Mouse (Mus musculus): ENCODE measurements at regions not wholly inside any gene's neighbourhood (a gene's known extent, or its start where the extent isn't known, plus 50 kb on each side); places are given as distances from the start of the nearest gene placed in this dataset.

DNA sequence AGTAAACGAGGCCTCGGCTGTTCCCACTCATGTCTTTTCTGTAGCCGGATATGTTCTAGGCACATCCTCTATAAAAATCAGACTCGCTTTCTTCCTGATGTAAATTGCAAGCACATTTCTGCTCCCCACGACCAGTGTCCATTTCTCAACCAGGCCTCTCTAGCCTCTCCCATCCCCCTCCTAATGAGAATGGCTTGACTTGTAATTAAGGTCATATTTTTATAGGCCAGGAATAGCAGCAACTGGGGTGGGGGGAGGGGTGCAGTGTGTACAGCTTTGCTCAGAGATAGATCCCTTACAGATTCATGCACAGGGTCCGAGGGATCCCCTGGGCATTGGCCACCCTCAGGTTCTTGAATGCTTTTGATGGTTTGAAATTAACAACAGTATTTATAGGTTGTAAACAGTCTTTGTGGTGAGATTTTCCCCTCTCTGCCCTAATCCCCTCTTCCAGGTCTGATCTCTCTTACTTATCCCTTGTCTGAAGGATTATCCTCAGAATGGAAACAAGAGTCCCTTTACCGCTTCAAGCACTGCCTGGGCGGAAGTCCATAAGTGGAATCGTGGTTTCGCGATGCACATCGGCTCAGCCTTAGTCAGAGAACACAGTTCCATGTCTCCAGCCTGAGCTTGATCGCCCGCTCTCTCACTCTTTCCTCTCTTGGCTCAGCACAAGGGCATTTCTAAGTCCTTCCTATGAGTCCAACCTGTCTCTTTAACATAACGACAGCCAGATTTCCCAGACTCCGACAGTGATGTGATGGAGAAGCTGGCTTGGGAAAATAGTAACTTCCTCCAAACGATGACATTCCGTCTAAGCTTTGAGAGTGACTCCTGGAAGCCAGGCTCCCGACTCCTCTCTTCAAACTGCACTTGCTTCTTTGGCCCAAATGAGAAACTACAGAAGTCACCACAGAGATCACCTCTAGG lies 124.3 kb upstream of the Msx2 start:
- in situ Hi-C loops (cut with MboI; ENCODE audit: low sequenced_read_pairs): no loop called here

DNA sequence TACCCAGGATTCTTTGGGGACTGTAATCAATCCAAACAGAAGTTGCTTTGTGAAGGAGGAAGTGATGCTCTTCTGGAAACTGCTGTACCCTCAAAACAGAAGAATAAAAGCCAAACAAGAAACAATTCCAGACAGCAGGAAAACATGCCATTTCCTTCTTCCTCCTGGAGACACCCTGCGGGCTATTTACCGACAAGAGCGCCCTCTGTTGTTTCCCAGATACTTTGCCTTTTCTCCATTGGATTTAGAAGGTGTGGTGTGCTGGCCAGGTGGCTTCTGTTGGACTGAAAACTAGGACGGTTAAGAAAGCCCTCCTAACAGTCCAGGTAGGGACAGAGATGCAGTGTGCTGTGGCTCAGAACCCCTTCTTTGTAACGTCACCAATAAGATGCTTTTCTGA lies 119.9 kb upstream of the Msx2 start:
- in situ Hi-C loops (cut with MboI; ENCODE audit: low sequenced_read_pairs): no loop called here

DNA sequence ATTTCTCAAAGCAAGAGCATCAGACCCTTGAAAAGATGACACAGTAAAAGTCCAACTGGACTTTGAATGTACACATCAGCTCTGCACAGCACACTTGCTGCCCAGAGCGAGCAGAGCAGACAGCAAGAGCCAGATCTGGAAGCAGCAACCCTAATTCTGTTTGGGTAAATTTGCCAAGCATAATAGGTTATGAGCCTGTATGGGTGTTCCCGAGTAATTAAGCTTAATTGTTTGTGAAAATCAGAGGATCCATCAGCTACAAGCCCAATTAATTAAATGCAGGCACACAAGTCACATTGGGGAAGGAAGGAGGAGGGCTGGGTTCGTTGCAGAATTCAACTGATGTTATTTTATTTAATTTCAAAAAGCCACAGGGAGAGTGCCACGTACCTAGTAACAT lies 113.9 kb upstream of the Msx2 start:
- in situ Hi-C loops (cut with MboI; ENCODE audit: low sequenced_read_pairs): no loop called here

DNA sequence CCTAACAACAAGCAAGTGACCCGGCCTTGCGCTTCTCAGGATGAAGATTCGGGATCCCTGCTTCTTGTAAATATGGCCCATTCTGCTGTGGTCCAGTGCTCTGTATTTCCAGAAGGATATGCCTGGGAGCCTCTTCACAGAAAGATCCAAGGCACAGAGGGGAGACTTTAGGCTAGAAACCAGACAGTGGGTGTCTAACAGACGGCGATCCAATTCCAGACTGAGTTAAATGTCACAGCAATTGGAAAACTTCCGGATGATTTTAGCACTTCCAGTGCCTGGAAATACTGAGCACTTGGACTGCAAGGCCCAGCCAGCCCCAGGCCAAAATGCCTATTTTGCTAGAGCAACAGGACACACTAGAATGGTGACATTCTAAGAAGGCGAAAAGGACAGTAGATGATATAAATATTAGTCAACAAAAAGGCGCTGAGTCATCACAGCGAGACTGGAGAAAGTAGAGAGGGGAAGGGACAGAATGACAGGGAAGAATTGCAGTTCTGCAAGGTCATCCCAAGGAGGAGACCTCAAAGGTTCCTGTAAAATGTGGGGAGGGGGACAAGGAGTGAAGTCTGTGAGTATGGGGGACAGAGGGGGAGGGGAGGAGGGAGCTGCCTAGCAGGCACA lies 111.7 kb upstream of the Msx2 start:
- in situ Hi-C loops (cut with MboI; ENCODE audit: low sequenced_read_pairs): no loop called here

DNA sequence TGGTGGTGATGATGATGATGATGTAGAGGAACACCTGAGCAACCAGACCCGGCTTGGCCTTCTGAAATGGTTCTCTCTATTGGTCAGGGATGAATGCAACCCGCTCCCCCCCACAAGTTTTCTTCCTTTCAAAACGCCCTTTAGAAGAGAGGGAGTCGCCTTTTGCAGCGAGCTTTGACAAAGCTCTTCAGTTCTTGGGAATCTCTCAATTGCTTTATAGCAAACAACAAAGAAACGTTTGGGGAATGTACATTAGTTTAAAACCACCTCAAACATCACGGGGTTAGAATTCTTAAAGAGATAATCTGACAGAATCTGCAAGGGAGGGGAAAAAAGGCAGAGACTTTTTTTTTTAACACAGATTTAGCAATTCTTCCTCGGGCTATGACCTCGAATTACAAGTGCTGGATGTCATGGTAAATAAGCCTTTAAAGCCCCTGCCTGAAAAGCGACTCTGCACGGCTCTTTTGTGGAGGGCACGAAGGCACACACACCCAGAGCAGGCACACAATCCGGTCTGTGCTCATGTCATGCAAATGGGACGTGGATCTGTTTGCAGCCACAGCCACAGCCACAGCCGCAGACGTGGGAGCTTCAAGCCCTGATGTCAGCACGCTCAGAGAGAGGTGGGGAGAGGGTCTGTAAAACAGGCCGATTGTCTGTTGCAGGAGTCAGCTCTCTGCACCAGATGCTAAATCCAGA lies 81.2 kb upstream of the Msx2 start:
- in situ Hi-C loops (cut with MboI; ENCODE audit: low sequenced_read_pairs): no loop called here

DNA sequence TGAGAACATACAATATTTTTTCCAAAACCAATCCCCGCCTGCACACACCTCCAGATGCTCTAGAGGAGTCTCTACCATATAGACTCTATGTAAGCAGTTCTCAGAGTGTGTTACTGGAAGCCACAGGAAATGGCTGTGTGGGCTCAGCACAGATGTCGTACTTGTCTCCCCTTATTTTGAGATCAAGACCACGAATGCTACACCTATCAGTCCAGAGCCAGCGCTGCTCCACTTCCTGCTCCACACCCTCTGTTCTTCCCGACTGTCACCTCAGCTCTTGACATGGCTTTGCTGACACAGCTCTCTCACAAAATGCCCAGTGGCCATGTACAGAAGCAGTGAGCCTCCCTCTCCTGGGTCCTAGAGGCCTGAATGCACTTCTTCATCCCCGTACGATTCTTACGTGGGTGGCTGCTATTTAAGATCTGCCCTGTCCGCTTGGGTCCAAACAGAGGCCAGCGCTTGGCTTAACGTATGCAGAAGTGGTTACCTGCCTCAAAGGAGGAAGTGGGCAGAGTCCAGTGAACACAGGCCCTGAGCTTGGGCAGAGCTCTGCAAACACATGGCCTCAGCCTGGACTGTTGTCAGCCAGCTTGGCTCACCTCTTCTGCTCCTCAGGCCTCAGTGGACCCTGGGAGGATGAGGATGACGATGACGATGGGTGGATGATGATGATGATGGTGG lies 80.5 kb upstream of the Msx2 start:
- in situ Hi-C loops (cut with MboI; ENCODE audit: low sequenced_read_pairs): no loop called here

DNA sequence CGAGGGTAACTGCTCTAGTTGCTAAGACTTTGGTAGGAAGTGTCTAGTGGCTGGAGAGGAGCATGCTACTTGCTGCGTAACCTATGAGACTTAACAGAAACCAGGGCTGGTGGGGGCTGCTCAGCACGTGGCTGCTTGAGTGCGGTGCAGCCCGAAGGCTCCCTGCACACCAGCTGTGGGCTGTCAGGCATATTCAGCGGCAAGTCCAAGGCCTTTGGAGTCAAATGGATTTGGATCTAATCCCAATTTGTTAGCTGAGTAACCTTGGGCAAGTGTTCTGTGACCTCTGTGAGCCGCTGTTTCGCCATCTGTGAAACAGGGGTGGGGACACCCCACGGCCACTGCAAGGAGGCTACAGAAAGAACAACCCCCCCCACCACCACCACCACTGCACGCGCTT lies 75.5 kb upstream of the Msx2 start:
- in situ Hi-C loops (cut with MboI; ENCODE audit: low sequenced_read_pairs): no loop called here

DNA sequence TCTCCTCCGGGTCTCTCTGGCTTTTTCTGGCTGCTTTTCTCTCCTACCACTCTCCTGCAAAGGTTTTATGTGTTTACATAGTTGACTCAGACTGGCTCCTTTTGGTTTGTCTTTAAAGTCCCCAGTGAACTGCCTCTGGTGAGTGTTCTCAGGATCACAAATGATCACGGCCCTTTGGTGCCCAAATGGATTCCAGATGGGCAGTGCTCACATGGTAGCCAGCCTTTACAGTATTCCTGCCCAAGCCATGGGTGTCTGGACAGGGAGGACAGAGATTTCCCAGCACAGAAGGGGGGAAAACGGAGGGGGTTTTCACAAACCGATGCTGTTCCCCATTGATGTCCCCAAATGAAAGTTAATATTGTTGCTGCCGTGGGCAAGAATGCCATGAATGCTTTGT lies 70.4 kb upstream of the Msx2 start:
- in situ Hi-C loops (cut with MboI; ENCODE audit: low sequenced_read_pairs): no loop called here

DNA sequence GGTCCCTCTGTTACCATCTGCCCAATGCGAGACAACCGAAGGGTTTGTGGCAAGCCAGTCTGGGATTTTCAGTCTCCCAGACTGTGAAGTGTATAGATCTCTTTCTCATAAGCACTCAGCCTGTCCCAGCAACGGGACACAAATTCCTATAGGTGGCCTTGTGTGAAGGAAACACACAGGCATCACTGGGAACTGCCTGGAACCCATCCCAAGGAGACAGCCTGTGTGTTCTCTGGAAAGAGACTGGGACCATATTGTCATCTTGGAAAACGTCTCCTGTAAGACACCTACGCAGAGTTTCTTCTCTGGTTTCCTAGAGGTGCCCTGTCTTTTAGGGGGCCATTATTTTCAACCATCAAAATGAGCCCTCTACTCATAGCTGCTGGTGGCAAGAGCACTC lies 66.9 kb upstream of the Msx2 start:
- in situ Hi-C loops (cut with MboI; ENCODE audit: low sequenced_read_pairs): no loop called here

DNA sequence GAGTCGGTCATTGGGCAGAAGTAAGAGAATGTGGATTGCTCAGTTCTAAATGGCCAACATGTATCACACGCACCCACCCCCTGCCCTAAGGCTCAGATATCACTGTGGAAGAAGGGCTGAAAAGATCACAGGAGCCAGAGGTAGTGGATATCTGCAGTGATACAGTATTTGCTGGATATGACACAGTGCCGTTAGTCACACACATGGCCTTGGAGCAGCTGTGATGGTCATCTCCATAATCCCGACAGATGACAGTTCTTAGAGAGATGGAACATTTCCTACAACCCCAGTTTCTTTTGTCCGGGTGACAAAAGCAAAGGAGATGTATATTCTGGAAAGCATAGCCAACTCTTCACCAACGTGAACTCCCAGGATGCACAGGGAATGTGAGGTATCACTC lies 65.1 kb upstream of the Msx2 start:
- in situ Hi-C loops (cut with MboI; ENCODE audit: low sequenced_read_pairs): no loop called here

DNA sequence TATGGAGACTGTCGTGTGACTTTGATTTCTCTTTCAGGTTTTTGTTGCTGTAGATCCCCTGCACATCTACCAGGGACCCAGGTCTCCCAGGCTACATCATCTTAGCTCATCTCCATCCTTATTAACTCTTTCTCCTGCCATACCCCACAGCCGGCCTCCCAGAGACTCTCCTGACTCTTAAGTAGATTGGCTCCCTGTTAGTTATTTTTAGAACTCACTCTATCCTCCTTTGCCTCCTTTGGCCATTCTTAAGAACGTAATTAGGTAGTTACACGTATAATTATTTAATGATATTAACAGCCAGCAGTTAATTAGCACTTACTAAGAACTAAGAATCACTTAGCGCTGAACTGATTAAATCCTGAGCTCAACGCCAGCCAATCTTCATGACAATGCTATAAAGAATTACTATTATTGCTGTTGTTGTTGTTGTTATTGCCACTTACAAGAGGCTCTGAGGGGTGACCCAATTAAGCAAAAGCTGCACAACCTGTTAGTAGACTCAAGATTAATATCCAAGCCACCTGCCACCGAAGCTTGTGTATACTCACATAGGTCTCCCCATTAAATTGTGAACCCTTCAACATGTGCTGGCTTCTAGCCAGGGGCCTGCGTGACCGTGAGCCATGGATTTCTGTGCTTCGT lies 63.0 kb upstream of the Msx2 start:
- in situ Hi-C loops (cut with MboI; ENCODE audit: low sequenced_read_pairs): no loop called here

DNA sequence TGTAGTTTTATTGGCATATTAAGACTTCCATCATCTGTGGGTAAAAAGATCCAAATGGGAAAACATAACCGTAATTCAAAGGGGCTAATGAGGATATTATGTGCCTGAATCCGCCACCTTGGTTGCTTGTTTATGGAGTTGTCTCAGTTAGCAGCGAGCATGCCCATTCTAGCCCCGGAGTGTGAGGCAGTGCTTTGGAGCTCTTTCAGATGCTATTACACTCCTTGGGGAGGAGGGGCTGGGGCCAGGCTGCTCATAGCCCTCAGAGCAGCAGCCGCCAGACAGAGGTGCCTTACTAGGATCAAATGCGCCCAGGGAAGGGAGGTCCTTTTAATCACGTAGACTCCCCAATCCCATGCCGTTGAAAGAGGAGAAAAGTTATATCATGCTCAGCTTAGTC lies 60.9 kb upstream of the Msx2 start:
- in situ Hi-C loops (cut with MboI; ENCODE audit: low sequenced_read_pairs): no loop called here

DNA sequence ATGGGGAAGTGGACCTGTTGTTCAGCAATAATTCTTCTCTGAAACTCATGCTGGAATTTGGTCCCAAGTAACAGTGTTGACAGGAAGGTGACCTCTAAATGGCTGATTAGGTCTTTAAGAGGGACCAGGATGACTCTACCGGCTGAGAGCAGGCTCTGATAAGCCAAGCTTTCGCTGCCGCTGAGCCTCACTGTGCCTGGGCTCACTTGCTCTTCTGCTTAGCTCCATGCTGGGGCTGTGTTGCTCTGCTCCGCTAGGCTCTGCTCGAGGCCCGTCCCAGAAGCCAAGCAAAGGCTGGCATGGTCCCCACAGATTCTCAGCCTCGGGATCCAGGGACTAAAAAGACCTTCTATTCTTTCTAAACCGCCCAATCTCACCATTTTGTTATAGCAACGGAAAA lies 54.0 kb upstream of the Msx2 start:
- in situ Hi-C loops (cut with MboI; ENCODE audit: low sequenced_read_pairs): no loop called here

DNA sequence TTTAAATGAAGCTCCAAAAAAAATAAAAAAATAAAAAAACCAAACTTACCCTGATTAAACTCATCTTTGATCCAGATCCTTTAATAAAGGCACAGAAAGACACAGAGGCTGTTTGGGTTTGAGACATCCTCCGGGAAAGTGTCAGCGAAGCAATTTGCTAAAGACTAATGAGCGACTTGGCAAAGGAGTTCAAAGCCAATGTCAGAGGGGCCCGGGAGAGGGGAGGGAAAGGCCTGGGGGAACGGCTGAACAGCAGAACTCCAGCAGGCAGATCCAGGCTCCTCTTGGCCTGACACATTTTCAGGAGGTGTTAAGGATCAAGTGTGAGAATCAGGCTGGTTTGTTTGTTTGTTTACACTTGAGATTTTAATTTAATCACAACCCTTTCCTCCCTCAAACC lies 49.9 kb upstream of the Msx2 start:
- in situ Hi-C loops (cut with MboI; ENCODE audit: low sequenced_read_pairs): no loop called here

Measured in CH12F3 (cell line).